Mouse (Mus musculus): ENCODE results near the gene Ssc4d.

DNA sequence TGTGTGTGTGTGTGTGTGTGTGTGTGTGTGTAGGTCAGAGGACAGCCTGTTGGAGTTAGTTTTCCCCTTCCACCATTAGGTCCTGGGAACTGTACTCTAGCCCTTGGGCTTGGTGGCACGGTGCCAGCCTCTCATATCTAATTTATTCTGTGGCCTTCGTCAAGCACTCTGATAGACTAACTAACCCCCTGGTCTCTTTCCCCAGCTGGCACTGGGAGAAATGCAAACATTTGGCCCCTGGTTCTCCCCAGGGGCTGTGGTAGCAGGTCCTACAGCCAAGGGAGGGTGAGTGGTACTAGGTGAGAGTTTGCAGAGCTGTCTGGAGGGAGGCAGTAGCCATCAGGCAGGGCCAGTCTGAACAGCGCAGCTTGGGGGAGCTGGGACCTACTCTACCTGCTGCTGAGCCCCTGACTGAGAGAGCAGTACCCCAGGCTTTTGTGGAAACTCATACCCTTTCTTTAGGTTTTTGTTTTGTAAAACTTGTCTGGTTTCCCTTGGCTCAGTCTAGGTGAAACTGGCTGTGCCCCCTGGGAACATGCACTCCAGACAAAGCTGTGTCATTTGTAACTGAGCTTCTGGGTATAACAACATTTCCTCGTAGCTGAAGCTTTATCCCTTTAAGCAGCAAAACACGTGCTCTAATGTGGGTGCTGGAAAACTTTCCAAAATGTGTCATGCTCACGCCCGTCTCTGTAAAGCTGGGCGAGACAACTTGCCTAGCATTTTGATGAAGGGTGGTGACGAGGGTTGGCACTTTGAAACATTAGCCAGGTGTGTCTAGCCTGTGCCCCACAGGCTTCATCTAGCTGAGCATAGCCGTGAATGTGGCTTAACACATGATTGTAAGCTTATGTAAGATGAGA is 41.9 kb upstream of the Ssc4d start:
- TF ChIP-seq CTCF (IDR thresholded peaks at IDR 0.05; ENCODE audit: low read depth, low read length) (no peak), POLR2A (IDR thresholded peaks at IDR 0.05; ENCODE audit: insufficient read depth, low read length) (no peak), EP300 (IDR thresholded peaks at IDR 0.05; ENCODE audit: insufficient read depth, low read depth, low read length) (no peak)
